Mouse (Mus musculus): Measurements from ENCODE around the gene Kiss1r. TPM values are rescaled to one million over a fixed set of nuclear protein-coding genes. Genes with fewer than 3 reads are reported as not detected.
"Not testable (repeated sequence)": the region's sequence is repeated elsewhere in the genome, so short reads cannot be mapped to it uniquely, and the experiment has no call there.

The Kiss1r gene
- polyA plus RNA-seq, 1 experiment from 2014 or later: 0.45 TPM

DNA sequence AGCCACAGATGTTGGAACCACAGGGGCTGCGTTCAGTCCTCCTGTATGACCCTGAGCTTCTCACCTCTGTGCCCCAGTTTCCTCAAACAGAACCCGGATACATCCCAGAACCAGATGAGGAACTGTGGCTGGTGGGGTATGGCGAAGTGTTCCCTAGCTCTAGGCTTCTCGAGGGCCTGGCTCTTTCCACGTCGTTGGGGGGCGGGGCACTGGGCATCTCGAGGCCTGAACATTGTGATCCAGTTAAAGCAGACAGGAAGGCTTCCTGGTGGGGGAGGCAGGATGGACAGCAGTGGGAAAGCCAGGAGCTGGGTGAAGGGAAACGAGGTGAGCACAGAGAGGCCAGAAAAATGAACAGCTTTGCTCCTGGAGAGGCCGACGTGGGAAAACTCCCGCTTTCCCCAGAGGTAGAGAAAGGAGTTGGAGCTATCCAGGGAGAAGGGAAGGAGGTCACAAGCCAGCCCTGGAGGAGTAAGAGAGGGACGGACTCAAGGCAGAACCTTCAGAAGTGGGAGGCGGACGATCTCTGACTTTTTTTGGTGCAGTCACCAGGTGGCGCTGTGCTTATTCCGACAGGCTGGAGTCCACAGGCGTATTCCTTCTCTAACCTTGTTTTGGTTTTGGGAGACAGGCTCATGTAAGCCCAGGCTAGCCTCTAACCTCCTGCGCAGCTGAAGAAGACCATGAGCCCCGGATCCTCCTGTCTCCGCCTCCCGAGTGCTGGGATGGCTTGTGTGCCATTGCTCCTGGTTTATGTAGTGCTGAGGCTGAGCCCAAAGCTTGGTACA lies 33.3 kb upstream of the Kiss1r start:
- peaks cover 24% of the 10 kb centered on the region for H3K27me3 ChIP-seq (replicated peaks)
- H3K4me2 ChIP-seq: peak overlapping the region; percentile 37; the same call in 1 of the 2 replicates
- H3K9me3 ChIP-seq (replicated peaks): no peaks in the 10 kb centered on the region
- no peak overlapping the region for H3K27ac ChIP-seq (ENCODE audit: poor library complexity, severe bottlenecking)
- 16% methylated on average over 22 of the region's 22 CpGs for WGBS
- H3K4me3 ChIP-seq: no peak overlapping the region
- no peak for ATAC-seq (ENCODE audit: insufficient number of reproducible peaks, low FRiP score)
- H3K4me1 ChIP-seq (replicated peaks): peaks cover 26% of the 10 kb centered on the region
- 0 out of 2 replicates have a peak overlapping the region, but pooled peaks have one; percentile 21 for H3K9ac ChIP-seq
- no peaks in the 10 kb centered on the region for H3K36me3 ChIP-seq

DNA sequence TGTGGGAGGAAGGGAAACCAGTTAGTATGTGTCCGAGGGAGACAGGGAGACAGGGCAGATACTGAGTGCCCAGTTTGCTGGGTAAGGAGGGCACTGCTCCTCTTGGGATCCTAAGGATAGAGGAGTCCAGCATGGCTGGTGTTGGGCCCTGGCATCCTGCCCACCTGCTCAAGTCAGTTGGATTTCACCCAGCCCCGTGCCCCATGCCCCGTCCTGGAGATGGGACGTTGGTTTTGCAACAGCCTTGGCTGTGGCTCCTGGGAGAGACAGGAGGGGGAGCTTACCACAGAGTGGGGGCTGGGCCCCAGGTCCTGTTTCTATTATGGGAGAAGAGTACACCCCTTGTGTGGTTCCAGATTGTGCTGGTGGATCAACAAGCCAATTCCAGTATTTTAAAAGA lies 32.3 kb upstream of the Kiss1r start:
- Histone ChIP-seq H3K36me3 (no peaks in the 10 kb centered on the region), H3K27me3 (replicated peaks) (peaks cover 21% of the 10 kb centered on the region), H3K9ac (no peak overlapping the region), H3K4me1 (replicated peaks) (peaks cover 23% of the 10 kb centered on the region), H3K4me2 (no peak overlapping the region), H3K4me3 (no peak overlapping the region), H3K9me3 (replicated peaks) (no peaks in the 10 kb centered on the region), H3K27ac (ENCODE audit: poor library complexity, severe bottlenecking) (no peak overlapping the region)
- 61% methylated on average over 4 of the region's 4 CpGs for WGBS
- ATAC-seq (ENCODE audit: insufficient number of reproducible peaks, low FRiP score): no peak

DNA sequence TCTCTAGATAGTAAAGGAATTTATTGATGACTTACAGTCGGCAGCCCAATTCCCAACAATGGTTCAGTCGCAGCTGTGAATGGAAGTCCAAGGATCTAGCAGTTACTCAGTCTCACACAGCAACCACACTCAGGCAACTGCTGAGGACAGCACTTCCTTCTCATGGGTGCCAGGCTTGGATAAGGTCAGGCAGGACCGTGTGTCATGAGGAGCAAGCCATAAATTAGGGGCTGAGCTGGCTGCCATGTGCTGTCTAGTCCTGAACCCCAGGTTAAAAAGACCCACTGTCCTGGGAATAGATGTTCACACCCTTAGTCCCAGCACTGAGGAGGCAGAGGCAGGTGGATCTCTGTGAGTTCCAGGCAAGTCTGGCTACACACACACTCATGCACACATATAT lies 31.8 kb upstream of the Kiss1r start:
- WGBS: 69% methylated on average over 3 of the region's 3 CpGs
- H3K27me3 ChIP-seq (replicated peaks): peaks cover 21% of the 10 kb centered on the region
- H3K27ac ChIP-seq (ENCODE audit: poor library complexity, severe bottlenecking); H3K36me3 ChIP-seq; H3K4me2 ChIP-seq; H3K4me3 ChIP-seq; H3K9ac ChIP-seq; H3K9me3 ChIP-seq (replicated peaks); ATAC-seq (ENCODE audit: insufficient number of reproducible peaks, low FRiP score): not testable (repeated sequence)
- peaks cover 18% of the 10 kb centered on the region for H3K4me1 ChIP-seq (replicated peaks)

GRCm38 (mm10) chr10:79886054-79886453 lies 30.7 kb upstream of the Kiss1r start, which contains the start of gene Elane:
Gene Elane (plus strand): TSS chr10:79886247.
- Histone ChIP-seq H3K4me1 (replicated peaks) (peaks cover 18% of the 10 kb centered on the region), H3K27ac (ENCODE audit: poor library complexity, severe bottlenecking) (no peak within 1 kb of the TSS), H3K4me3 (no peak within 1 kb of the TSS), H3K9ac (no peak within 1 kb of the TSS), H3K4me2 (no peak within 1 kb of the TSS), H3K27me3 (replicated peaks) (peaks cover 24% of the 10 kb centered on the region), H3K36me3 (no peaks in the 10 kb centered on the region), H3K9me3 (replicated peaks) (no peaks in the 10 kb centered on the region)
- no peak for ATAC-seq (ENCODE audit: insufficient number of reproducible peaks, low FRiP score)
- WGBS: 79% methylated on average over 6 of the region's 6 CpGs

GRCm38 (mm10) chr10:79886611-79887010 lies 30.2 kb upstream of the Kiss1r start:
- 82% methylated on average over 8 of the region's 8 CpGs for WGBS
- no peak for ATAC-seq (ENCODE audit: insufficient number of reproducible peaks, low FRiP score)
- H3K9ac ChIP-seq: no peak overlapping the region

DNA sequence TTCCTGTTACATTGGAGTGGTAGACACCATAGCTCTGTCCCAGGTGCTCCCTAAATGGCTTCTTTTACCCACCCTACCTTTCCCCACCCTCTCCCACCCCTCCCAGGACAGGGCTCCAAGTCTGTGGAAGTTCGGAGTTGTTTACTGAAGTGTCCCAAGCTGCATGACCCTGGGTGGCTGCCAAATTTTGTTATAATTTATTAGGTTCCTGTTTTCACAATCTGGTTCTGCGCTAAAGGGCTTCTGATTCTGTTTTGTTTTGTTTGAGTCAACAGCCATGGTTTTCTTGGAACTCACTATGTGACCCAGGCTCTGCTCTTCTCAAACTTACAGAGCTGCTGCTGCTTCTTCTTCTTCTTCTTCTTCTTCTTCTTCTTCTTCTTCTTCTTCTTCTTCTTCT lies 27.4 kb upstream of the Kiss1r start:
- Histone ChIP-seq H3K36me3 (peaks cover 4% of the 10 kb centered on the region), H3K4me1 (replicated peaks) (no peaks in the 10 kb centered on the region), H3K9ac (no peak overlapping the region), H3K4me3 (no peak overlapping the region), H3K27me3 (replicated peaks) (peaks cover 23% of the 10 kb centered on the region), H3K9me3 (replicated peaks) (no peaks in the 10 kb centered on the region), H3K4me2 (no peak overlapping the region), H3K27ac (ENCODE audit: poor library complexity, severe bottlenecking) (no peak overlapping the region)
- no peak for ATAC-seq (ENCODE audit: insufficient number of reproducible peaks, low FRiP score)
- WGBS: 84% methylated on average over 2 of the region's 2 CpGs

More at GRCm38 (mm10) chr10:79886611-79887010, 30.2 kb upstream of the Kiss1r start:
- Histone ChIP-seq H3K27me3 (replicated peaks) (peaks cover 30% of the 10 kb centered on the region), H3K4me3 (no peak overlapping the region), H3K4me1 (replicated peaks) (peaks cover 17% of the 10 kb centered on the region), H3K9me3 (replicated peaks) (no peaks in the 10 kb centered on the region), H3K36me3 (no peaks in the 10 kb centered on the region), H3K4me2 (no peak overlapping the region), H3K27ac (ENCODE audit: poor library complexity, severe bottlenecking) (no peak overlapping the region)

GRCm38 (mm10) chr10:79890670-79891069 lies 26.1 kb upstream of the Kiss1r start, which contains the start of gene Cfd:
Gene Cfd (plus strand): TSS chr10:79890853.
- Histone ChIP-seq H3K27me3 (replicated peaks) (peaks cover 23% of the 10 kb centered on the region), H3K36me3 (peaks cover 15% of the 10 kb centered on the region), H3K27ac (ENCODE audit: poor library complexity, severe bottlenecking) (no peak within 1 kb of the TSS), H3K4me3 (no peak within 1 kb of the TSS), H3K9me3 (replicated peaks) (no peaks in the 10 kb centered on the region), H3K4me2 (no peak within 1 kb of the TSS), H3K9ac (no peak within 1 kb of the TSS), H3K4me1 (replicated peaks) (no peaks in the 10 kb centered on the region)
- no peak for ATAC-seq (ENCODE audit: insufficient number of reproducible peaks, low FRiP score)
- 42% methylated on average over 5 of the region's 5 CpGs for WGBS

DNA sequence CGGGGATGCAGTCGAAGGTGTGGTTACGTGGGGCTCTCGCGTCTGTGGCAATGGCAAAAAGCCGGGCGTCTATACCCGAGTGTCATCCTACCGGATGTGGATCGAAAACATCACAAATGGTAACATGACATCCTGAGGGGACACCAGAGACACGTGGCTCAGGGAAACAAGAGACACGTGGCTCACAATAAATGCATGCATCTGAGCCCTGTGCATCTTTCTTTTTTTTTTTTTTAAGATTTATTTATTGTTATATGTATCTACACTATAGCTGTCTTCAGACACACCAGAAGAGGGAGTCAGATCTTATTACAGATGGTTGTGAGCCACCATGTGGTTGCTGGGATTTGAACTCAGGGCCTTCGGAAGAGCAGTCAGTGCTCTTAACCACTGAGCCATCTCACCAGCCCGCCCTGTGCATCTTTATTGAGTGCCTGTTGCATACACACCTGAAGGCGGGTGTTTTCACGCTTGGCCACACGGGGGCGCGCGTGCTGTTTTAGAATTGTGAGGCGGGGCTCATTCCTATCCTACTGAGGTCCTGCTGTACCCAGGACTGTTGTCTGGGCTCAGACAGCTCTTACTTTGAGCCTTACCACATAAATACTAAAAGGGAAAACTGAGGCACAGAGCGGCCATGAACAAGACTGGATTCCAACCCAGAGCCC lies 24.2 kb upstream of the Kiss1r start:
- H3K9ac ChIP-seq; H3K9me3 ChIP-seq (replicated peaks); H3K4me1 ChIP-seq (replicated peaks); H3K4me2 ChIP-seq; H3K27ac ChIP-seq (ENCODE audit: poor library complexity, severe bottlenecking); H3K4me3 ChIP-seq; ATAC-seq (ENCODE audit: insufficient number of reproducible peaks, low FRiP score): not testable (repeated sequence)
- peaks cover 20% of the 10 kb centered on the region for H3K27me3 ChIP-seq (replicated peaks)
- 43% methylated on average over 22 of the region's 22 CpGs for WGBS
- peaks cover 34% of the 10 kb centered on the region for H3K36me3 ChIP-seq

DNA sequence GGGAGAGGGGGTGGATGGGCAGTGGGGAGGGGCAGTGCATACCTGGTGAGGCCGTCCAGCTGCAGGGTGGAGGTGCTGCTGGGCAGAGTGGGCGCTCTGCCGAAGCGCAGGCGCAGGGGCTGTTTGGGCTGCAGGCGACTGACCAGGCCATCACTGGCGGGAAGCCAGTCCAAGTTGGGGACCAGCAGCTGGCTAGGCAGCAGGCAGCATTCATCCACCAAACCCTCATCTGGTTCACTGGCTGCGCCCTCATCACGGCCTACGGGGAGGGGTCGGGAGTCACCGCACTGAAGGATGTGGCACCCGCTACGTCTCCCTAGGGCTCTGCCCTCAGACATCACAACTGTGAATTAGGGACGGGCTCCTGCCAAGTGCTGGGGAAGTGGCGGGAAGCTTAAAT lies 20.5 kb upstream of the Kiss1r start:
- no peaks in the 10 kb centered on the region for H3K9me3 ChIP-seq (replicated peaks)
- peaks cover 7% of the 10 kb centered on the region; the same call in 1 of the 2 replicates for H3K27me3 ChIP-seq (replicated peaks)
- peaks cover 58% of the 10 kb centered on the region for H3K36me3 ChIP-seq
- no peak overlapping the region for H3K27ac ChIP-seq (ENCODE audit: poor library complexity, severe bottlenecking)
- no peak overlapping the region for H3K4me3 ChIP-seq
- H3K4me1 ChIP-seq (replicated peaks): no peaks in the 10 kb centered on the region; the same call in 1 of the 2 replicates
- WGBS: 91% methylated on average over 15 of the region's 16 CpGs
- no peak for ATAC-seq (ENCODE audit: insufficient number of reproducible peaks, low FRiP score)
- no peak overlapping the region for H3K4me2 ChIP-seq
- H3K9ac ChIP-seq: no peak overlapping the region

DNA sequence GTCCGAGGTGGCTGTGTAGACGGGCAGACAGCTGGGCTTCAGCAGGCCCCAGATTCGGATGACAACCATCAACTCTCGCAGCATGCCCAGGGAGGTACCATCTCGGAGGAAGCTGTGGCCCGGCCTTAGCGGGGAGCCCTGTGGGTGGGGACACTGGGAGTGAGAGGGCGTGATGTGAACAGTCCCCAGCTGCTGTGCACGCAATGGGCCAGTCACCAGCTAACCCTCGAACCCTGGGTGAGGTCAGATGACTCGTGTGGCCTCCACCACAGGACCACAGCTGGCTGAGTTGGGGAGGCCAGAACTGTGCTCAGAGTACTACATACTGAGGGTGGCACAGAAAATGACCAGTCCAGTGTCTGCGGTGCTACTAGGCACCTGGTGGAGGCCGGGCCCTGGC lies 20.0 kb upstream of the Kiss1r start:
- ATAC-seq (ENCODE audit: insufficient number of reproducible peaks, low FRiP score): no peak
- 81% methylated on average over 13 of the region's 13 CpGs for WGBS
- Histone ChIP-seq H3K9ac (no peak overlapping the region), H3K27ac (ENCODE audit: poor library complexity, severe bottlenecking) (no peak overlapping the region), H3K27me3 (replicated peaks) (peaks cover 2% of the 10 kb centered on the region; the same call in 1 of the 2 replicates), H3K4me2 (no peak overlapping the region), H3K4me1 (replicated peaks) (no peaks in the 10 kb centered on the region; the same call in 1 of the 2 replicates), H3K9me3 (replicated peaks) (no peaks in the 10 kb centered on the region), H3K4me3 (no peak overlapping the region), H3K36me3 (peaks cover 62% of the 10 kb centered on the region)

Measured in heart, embryonic 12.5 days (tissue).